Mouse (Mus musculus): ENCODE measurements around the gene Vstm2l. TPM values are rescaled to one million over a fixed set of nuclear protein-coding genes. Genes with fewer than 3 reads are reported as not detected.

The Vstm2l gene
- polyA plus RNA-seq, 1 experiment = not detected

GRCm38 (mm10) chr2:157982727-157983126, 68.3 kb downstream of the Vstm2l start:
- H3K4me1 ChIP-seq (ENCODE audit: control insufficient read depth, insufficient read depth, low read length) = no peaks in the 10 kb centered on the region
- peak; percentile 14 for DNase-seq
- TF ChIP-seq CTCF (IDR thresholded peaks at IDR 0.05; ENCODE audit: insufficient read depth, low read length) (no peak), POLR2A (IDR thresholded peaks at IDR 0.05; ENCODE audit: borderline replicate concordance, extremely low read depth, low read depth, low read length) (no peak)
- H3K4me3 ChIP-seq (replicated peaks; ENCODE audit: extremely low read depth, low read depth, low read length) = no peak overlapping the region
- 76% methylated on average over 3 of the region's 3 CpGs for WGBS

GRCm38 (mm10) chr2:157983276-157983675, 68.8 kb downstream of the Vstm2l start:
- H3K4me1 ChIP-seq (ENCODE audit: control insufficient read depth, insufficient read depth, low read length) = no peaks in the 10 kb centered on the region
- no peak for DNase-seq
- H3K4me3 ChIP-seq (replicated peaks; ENCODE audit: extremely low read depth, low read depth, low read length) = no peak overlapping the region
- WGBS = 71% methylated on average over 4 of the region's 4 CpGs
- TF ChIP-seq POLR2A (IDR thresholded peaks at IDR 0.05; ENCODE audit: borderline replicate concordance, extremely low read depth, low read depth, low read length) = no peak
- no peak for TF ChIP-seq CTCF (IDR thresholded peaks at IDR 0.05; ENCODE audit: insufficient read depth, low read length)

DNA sequence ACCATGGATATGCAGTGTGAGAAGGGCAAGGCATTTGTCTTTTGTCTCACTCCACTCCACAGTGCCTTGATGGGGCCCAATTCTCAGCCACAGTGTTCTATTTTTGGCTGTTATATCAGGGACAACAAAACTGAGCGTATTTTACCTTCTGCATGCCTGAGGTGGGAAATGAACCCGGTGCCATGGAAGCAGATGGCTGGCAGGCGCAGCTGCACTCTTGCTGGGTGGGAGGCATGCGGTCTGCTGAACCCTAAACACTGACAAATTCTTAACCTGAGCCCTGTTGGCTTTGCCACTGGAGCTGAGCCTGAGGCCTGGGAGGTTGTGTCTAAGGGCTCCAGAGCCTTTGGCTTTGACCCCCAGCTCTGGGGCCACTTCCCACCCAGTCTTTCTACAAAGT, 71.2 kb downstream of the Vstm2l start:
- 92% methylated on average over 4 of the region's 4 CpGs for WGBS
- no peak for DNase-seq
- H3K4me3 ChIP-seq (replicated peaks; ENCODE audit: extremely low read depth, low read depth, low read length) = no peak overlapping the region
- TF ChIP-seq CTCF (IDR thresholded peaks at IDR 0.05; ENCODE audit: insufficient read depth, low read length) = no peak
- TF ChIP-seq POLR2A (IDR thresholded peaks at IDR 0.05; ENCODE audit: borderline replicate concordance, extremely low read depth, low read depth, low read length) = no peak
- H3K4me1 ChIP-seq (ENCODE audit: control insufficient read depth, insufficient read depth, low read length) = no peaks in the 10 kb centered on the region

DNA sequence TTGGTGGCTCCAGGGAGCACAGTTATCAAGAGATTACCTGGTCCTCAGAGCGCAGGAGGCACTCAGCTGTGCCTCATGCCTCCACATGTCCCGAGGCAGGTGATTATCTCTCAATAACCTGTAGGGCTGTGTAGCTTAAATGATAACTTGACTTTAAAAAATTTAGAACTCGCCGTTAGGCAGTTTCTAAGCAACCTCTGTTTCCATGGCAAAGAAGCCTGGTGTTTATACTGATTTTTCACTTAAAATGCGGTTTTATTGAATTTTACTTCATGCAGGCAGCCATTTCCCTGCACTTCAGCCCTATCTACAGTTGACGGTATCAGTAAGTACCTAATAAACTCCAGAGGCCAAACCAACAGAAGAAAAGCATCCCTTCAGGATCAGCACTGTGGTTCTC, 71.8 kb downstream of the Vstm2l start:
- H3K4me3 ChIP-seq (replicated peaks; ENCODE audit: extremely low read depth, low read depth, low read length) = no peak overlapping the region
- no peak for TF ChIP-seq CTCF (IDR thresholded peaks at IDR 0.05; ENCODE audit: insufficient read depth, low read length)
- no peak for TF ChIP-seq POLR2A (IDR thresholded peaks at IDR 0.05; ENCODE audit: borderline replicate concordance, extremely low read depth, low read depth, low read length)
- 95% methylated on average over 6 of the region's 6 CpGs for WGBS
- DNase-seq = no peak
- H3K4me1 ChIP-seq (ENCODE audit: control insufficient read depth, insufficient read depth, low read length) = no peaks in the 10 kb centered on the region

GRCm38 (mm10) chr2:157988416-157989190, 74.2 kb downstream of the Vstm2l start:
- no peak overlapping the region for H3K4me3 ChIP-seq (replicated peaks; ENCODE audit: extremely low read depth, low read depth, low read length)
- WGBS = 67% methylated on average over 7 of the region's 7 CpGs

GRCm38 (mm10) chr2:157989946-157990345, 75.5 kb downstream of the Vstm2l start:
- no peak for TF ChIP-seq POLR2A (IDR thresholded peaks at IDR 0.05; ENCODE audit: borderline replicate concordance, extremely low read depth, low read depth, low read length)
- peak; percentile 38 for TF ChIP-seq CTCF (IDR thresholded peaks at IDR 0.05; ENCODE audit: insufficient read depth, low read length)
- WGBS = 85% methylated on average over 2 of the region's 2 CpGs
- DNase-seq = no peak
- Histone ChIP-seq H3K4me1 (ENCODE audit: control insufficient read depth, insufficient read depth, low read length) (no peaks in the 10 kb centered on the region), H3K4me3 (replicated peaks; ENCODE audit: extremely low read depth, low read depth, low read length) (no peak overlapping the region)

More at GRCm38 (mm10) chr2:157988416-157989190, 74.2 kb downstream of the Vstm2l start:
- H3K4me1 ChIP-seq (ENCODE audit: control insufficient read depth, insufficient read depth, low read length) = no peaks in the 10 kb centered on the region
- TF ChIP-seq CTCF (IDR thresholded peaks at IDR 0.05; ENCODE audit: insufficient read depth, low read length) = no peak
- no peak for TF ChIP-seq POLR2A (IDR thresholded peaks at IDR 0.05; ENCODE audit: borderline replicate concordance, extremely low read depth, low read depth, low read length)
- DNase-seq = no peak

DNA sequence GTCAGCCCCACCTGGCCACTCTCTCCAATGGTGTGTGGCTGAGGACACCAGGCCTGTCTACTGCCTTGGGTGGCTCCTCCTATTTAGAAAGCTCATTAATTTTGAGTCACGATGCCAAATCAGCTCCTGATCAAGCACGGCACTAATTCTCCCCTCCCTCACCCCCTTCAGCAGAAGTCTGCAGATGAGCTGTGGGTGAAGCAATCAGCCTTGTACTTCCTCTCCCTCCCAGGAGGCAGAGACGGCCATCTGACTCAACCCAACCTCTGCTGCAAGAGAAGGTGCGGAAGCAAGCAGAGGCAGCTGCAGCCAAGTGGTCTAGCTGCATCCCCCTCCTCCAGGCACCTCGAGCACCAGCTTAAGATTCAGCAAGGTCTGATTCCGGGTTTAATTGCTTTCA, 76.6 kb downstream of the Vstm2l start:
- Histone ChIP-seq H3K4me1 (ENCODE audit: control insufficient read depth, insufficient read depth, low read length) (no peaks in the 10 kb centered on the region), H3K4me3 (replicated peaks; ENCODE audit: extremely low read depth, low read depth, low read length) (no peak overlapping the region)
- 61% methylated on average over 6 of the region's 6 CpGs for WGBS
- no peak for TF ChIP-seq CTCF (IDR thresholded peaks at IDR 0.05; ENCODE audit: insufficient read depth, low read length)
- no peak for TF ChIP-seq POLR2A (IDR thresholded peaks at IDR 0.05; ENCODE audit: borderline replicate concordance, extremely low read depth, low read depth, low read length)
- no peak for DNase-seq

DNA sequence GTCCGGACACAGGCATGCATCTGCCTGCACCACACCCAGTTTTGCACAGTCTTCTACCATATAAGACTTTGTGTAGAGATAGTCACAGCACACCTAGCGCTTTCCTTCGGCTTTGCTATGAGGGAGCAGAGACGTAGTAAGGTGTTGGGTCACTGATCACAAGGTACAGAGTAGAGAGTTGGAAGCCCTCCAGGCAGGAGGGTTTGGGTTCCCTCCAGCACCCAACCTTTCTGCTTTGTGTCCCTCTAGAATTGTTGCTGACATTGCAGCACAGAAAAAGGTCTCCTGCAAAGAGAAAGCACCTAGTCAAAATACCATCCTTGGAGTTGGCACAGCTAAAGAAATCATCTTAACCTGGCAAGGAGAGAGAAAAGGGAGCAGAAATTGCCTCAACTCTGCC, 78.0 kb downstream of the Vstm2l start:
- H3K4me3 ChIP-seq (replicated peaks; ENCODE audit: extremely low read depth, low read depth, low read length) = no peak overlapping the region
- TF ChIP-seq CTCF (IDR thresholded peaks at IDR 0.05; ENCODE audit: insufficient read depth, low read length) = no peak
- no peak for TF ChIP-seq POLR2A (IDR thresholded peaks at IDR 0.05; ENCODE audit: borderline replicate concordance, extremely low read depth, low read depth, low read length)
- 94% methylated on average over 4 of the region's 4 CpGs for WGBS
- no peaks in the 10 kb centered on the region for H3K4me1 ChIP-seq (ENCODE audit: control insufficient read depth, insufficient read depth, low read length)
- DNase-seq = no peak

Other genes starting within 250 kb of the Vstm2l start
- gene Ctnnbl1, start 177.3 kb upstream of the Vstm2l start, polyA plus RNA-seq (2012; rRNA removed) = 13.6 and 27.0 TPM in 2 replicates
- gene Tti1, start 113.8 kb downstream of the Vstm2l start, polyA plus RNA-seq (2012; rRNA removed) = 13.7 and 16.8 TPM in 2 replicates
- 15.9 and 17.0 TPM in 2 replicates for gene Rprd1b, start 113.8 kb downstream of the Vstm2l start, polyA plus RNA-seq (2012; rRNA removed)
- gene Tgm2, start 231.8 kb downstream of the Vstm2l start, polyA plus RNA-seq (2012; rRNA removed) = 285 and 297 TPM in 2 replicates